Comparison of ENCODE assay signal across 8 mouse cellular contexts in genomic region chr11:106271131-106271793, GRCm38 (mm10). TPM values are rescaled to one million over a fixed set of nuclear protein-coding genes. Genes with fewer than 3 reads are reported as not detected.
DNase-seq lines count a peak whose midpoint lies in the region; ATAC-seq and TF ChIP-seq lines count a peak whose summit lies in the region.

No protein-coding gene starts in this region.

- TF ChIP-seq POLR2A in liver, adult 2 months (IDR thresholded peaks at IDR 0.05; ENCODE audit: extremely low read depth, insufficient read depth, low read length), result peak; percentile 39; the same call in 1 of the 2 replicates

- 21% methylated on average over 5 of the region's 5 CpGs for WGBS in liver, adult 2 months
- WGBS in heart, embryonic 15.5 days, result 38% methylated on average over 5 of the region's 5 CpGs
- WGBS in lung, embryonic 16.5 days, result 22% methylated on average over 5 of the region's 5 CpGs

- H3K79me2 ChIP-seq in liver, adult 2 months (ENCODE audit: control insufficient read depth, insufficient read depth, low read length), result peaks cover 15% of the 10 kb centered on the region; the same call in 1 of the 2 replicates

- H3K27me3 ChIP-seq in liver, adult 2 months (ENCODE audit: control insufficient read depth, insufficient read depth, low read length), result no peaks in the 10 kb centered on the region
- no peaks in the 10 kb centered on the region for H3K27me3 ChIP-seq in heart, embryonic 15.5 days
- H3K27me3 ChIP-seq in lung, embryonic 16.5 days (ENCODE audit: control insufficient read depth, insufficient read depth, low read depth, low read length), result no peaks in the 10 kb centered on the region

- peak; percentile 88 for DNase-seq in liver, adult 2 months (ENCODE audit: extremely low read depth, low read depth, low spot score)
- DNase-seq in liver, result no peak
- peak; percentile 80 for DNase-seq in cerebellum, adult 9-10 months
- DNase-seq in thymus, postnatal 10 days (ENCODE audit: low spot score in 2 of 2), result no peak
- no peak for DNase-seq in ovary, postnatal 14 days (ENCODE audit: low spot score)
- DNase-seq in left cerebral cortex, postnatal 25 days (ENCODE audit: low spot score in 2 of 2), result no peak

- no peak for TF ChIP-seq CTCF in liver, adult 2 months (IDR thresholded peaks at IDR 0.05; ENCODE audit: low read depth, low read length)

- peaks cover 8% of the 10 kb centered on the region for H3K36me3 ChIP-seq in liver, adult 2 months (ENCODE audit: control insufficient read depth, insufficient read depth, low read length)
- peaks cover 12% of the 10 kb centered on the region for H3K36me3 ChIP-seq in heart, embryonic 15.5 days
- H3K36me3 ChIP-seq in lung, embryonic 16.5 days (ENCODE audit: control insufficient read depth, insufficient read depth, low read length), result peaks cover 15% of the 10 kb centered on the region

- H3K9ac ChIP-seq in liver, adult 2 months (ENCODE audit: low read depth, low read length), result peak overlapping the region; percentile 94
- peak overlapping the region; percentile 92 for H3K9ac ChIP-seq in heart, embryonic 15.5 days
- H3K9ac ChIP-seq in lung, embryonic 16.5 days (ENCODE audit: low read length), result peak overlapping the region; percentile 100

- H3K27ac ChIP-seq in liver, adult 2 months (replicated peaks; ENCODE audit: insufficient read depth, low read depth, low read length), result peak overlapping the region; percentile 91
- peak overlapping the region; percentile 94 for H3K27ac ChIP-seq in heart, embryonic 15.5 days
- peak overlapping the region; percentile 99 for H3K27ac ChIP-seq in lung, embryonic 16.5 days (ENCODE audit: low read length)

- intact Hi-C loops in left cerebral cortex, postnatal 25 days (cut with DNase I), result no loop called here

- peak overlapping the region; percentile 78 for H3K4me2 ChIP-seq in heart, embryonic 15.5 days
- H3K4me2 ChIP-seq in lung, embryonic 16.5 days (ENCODE audit: low read depth, low read length), result peak overlapping the region; percentile 84

- peaks cover 31% of the 10 kb centered on the region for H3K4me1 ChIP-seq in liver, adult 2 months (ENCODE audit: control insufficient read depth, insufficient read depth, low read length)
- peaks cover 56% of the 10 kb centered on the region for H3K4me1 ChIP-seq in heart, embryonic 15.5 days (replicated peaks)
- H3K4me1 ChIP-seq in lung, embryonic 16.5 days (replicated peaks; ENCODE audit: control insufficient read depth, insufficient read depth, low read length), result peaks cover 50% of the 10 kb centered on the region

- H3K9me3 ChIP-seq in heart, embryonic 15.5 days (replicated peaks), result no peaks in the 10 kb centered on the region
- H3K9me3 ChIP-seq in lung, embryonic 16.5 days (ENCODE audit: control insufficient read depth, low read length), result no peaks in the 10 kb centered on the region

- ATAC-seq in heart, embryonic 15.5 days (replicated peaks; ENCODE audit: insufficient number of reproducible peaks, insufficient read depth, low FRiP score, low read depth), result no peak
- no peak for ATAC-seq in lung, embryonic 16.5 days (ENCODE audit: low read depth)

- peak overlapping the region; percentile 96 for H3K4me3 ChIP-seq in liver, adult 2 months (ENCODE audit: insufficient read depth, low read depth, low read length)
- H3K4me3 ChIP-seq in heart, embryonic 15.5 days, result peak overlapping the region; percentile 84
- peak overlapping the region; percentile 92 for H3K4me3 ChIP-seq in lung, embryonic 16.5 days (ENCODE audit: low read length)

RNA-seq across cellular contexts. Expression of gene Smarcd2, which starts 1.5 kb away (rescaled TPM):
- total RNA-seq in liver, adult 2 months (2014; rRNA removed), result 70.1 and 70.3 TPM in 2 replicates
- polyA plus RNA-seq in liver, adult 2 months (2012; rRNA removed), result 67.3 and 84.8 TPM in 2 replicates
- 18.2 and 35.7 TPM in 2 replicates for polyA plus RNA-seq in heart, embryonic 15.5 days (2015; fragmentation: Nextera tagmentation; extraction: Ambion mirVana)
- polyA plus RNA-seq in lung, embryonic 16.5 days (2015; fragmentation: Nextera tagmentation; extraction: Ambion mirVana), result 69.3 and 71.4 TPM in 2 replicates
- total RNA-seq in left cerebral cortex, postnatal 25 days (2021), result 10 to 100 TPM; 13.2 to 15.8 TPM

RNA-seq across cellular contexts. Expression of gene Tcam1, which starts 5.2 kb away (rescaled TPM):
- total RNA-seq in liver, adult 2 months (2014; rRNA removed), result not detected in 2 replicates
- polyA plus RNA-seq in liver, adult 2 months (2012; rRNA removed), result not detected in 2 replicates
- 0.34 TPM in 1 of 2 replicates, not detected in the other for polyA plus RNA-seq in heart, embryonic 15.5 days (2015; fragmentation: Nextera tagmentation; extraction: Ambion mirVana)
- 0.26 and 0.29 TPM in 2 replicates for polyA plus RNA-seq in lung, embryonic 16.5 days (2015; fragmentation: Nextera tagmentation; extraction: Ambion mirVana)
- total RNA-seq in left cerebral cortex, postnatal 25 days (2021), result under 1 TPM; 0.18 to 0.34 TPM

RNA-seq across cellular contexts. Expression of gene Psmc5, which starts 15.3 kb away (rescaled TPM):
- total RNA-seq in liver, adult 2 months (2014; rRNA removed), result 60.3 and 65.2 TPM in 2 replicates
- 37.7 and 43.2 TPM in 2 replicates for polyA plus RNA-seq in liver, adult 2 months (2012; rRNA removed)
- polyA plus RNA-seq in heart, embryonic 15.5 days (2015; fragmentation: Nextera tagmentation; extraction: Ambion mirVana), result 195 and 215 TPM in 2 replicates
- 242 and 250 TPM in 2 replicates for polyA plus RNA-seq in lung, embryonic 16.5 days (2015; fragmentation: Nextera tagmentation; extraction: Ambion mirVana)
- 100 to 1,000 TPM; 177 to 191 TPM for total RNA-seq in left cerebral cortex, postnatal 25 days (2021)

RNA-seq across cellular contexts. Expression of gene Ftsj3, which starts 15.4 kb away (rescaled TPM):
- total RNA-seq in liver, adult 2 months (2014; rRNA removed), result 19.7 and 20.7 TPM in 2 replicates
- polyA plus RNA-seq in liver, adult 2 months (2012; rRNA removed), result 8.8 and 13.8 TPM in 2 replicates
- 31.1 and 37.5 TPM in 2 replicates for polyA plus RNA-seq in heart, embryonic 15.5 days (2015; fragmentation: Nextera tagmentation; extraction: Ambion mirVana)
- 42.9 and 48.7 TPM in 2 replicates for polyA plus RNA-seq in lung, embryonic 16.5 days (2015; fragmentation: Nextera tagmentation; extraction: Ambion mirVana)
- total RNA-seq in left cerebral cortex, postnatal 25 days (2021), result 10 to 100 TPM; 28.6 to 29.3 TPM

RNA-seq across cellular contexts. Expression of gene Gh, which starts 30.4 kb away (rescaled TPM):
- not detected in 2 replicates for total RNA-seq in liver, adult 2 months (2014; rRNA removed)
- polyA plus RNA-seq in liver, adult 2 months (2012; rRNA removed), result not detected in 2 replicates
- not detected in 2 replicates for polyA plus RNA-seq in heart, embryonic 15.5 days (2015; fragmentation: Nextera tagmentation; extraction: Ambion mirVana)
- not detected in 2 replicates for polyA plus RNA-seq in lung, embryonic 16.5 days (2015; fragmentation: Nextera tagmentation; extraction: Ambion mirVana)
- not detected for total RNA-seq in left cerebral cortex, postnatal 25 days (2021)

Comparison
In these comparisons a context has a peak if more than half of its experiments do, and no peak if none do; other contexts are left out.
1. DNase-seq: peak in liver, adult 2 months (single experiment) and cerebellum, adult 9-10 months (single experiment); none in liver (single experiment), thymus, postnatal 10 days (0 of 2), ovary, postnatal 14 days (single experiment) and left cerebral cortex, postnatal 25 days (0 of 2).
2. Peak in every context shown above with its lines, with median percentiles within 50 percentile points of each other: H3K27ac ChIP-seq, H3K4me3 ChIP-seq and H3K9ac ChIP-seq.